In genomic region chr11:76033836-76034235, GRCm38 (mm10) we compare ENCODE assay signal across 30 mouse cellular contexts. TPM values are rescaled to one million over a fixed set of nuclear protein-coding genes. Genes with fewer than 3 reads are reported as not detected.
DNase-seq lines count a peak whose midpoint lies in the region; ATAC-seq and TF ChIP-seq lines count a peak whose summit lies in the region.
"Had no signal": no experiment of that assay in that cellular context is flagged by ENCODE, and none has a peak within 500 bp of the region (broad histone marks: within the 10 kb centered on the region; RNA-seq: fewer than 3 reads in every experiment).

No protein-coding gene starts in this region.

- WGBS in liver, embryonic 16.5 days (ENCODE audit: insufficient replicate concordance): 52% methylated on average over 4 of the region's 4 CpGs
- 28% methylated on average over 4 of the region's 4 CpGs for WGBS in bone marrow, adult 2 months

- no peak for ATAC-seq in liver, embryonic 16.5 days (ENCODE audit: low read depth)
- ATAC-seq in megakaryocyte, adult 5-6 weeks (ENCODE audit: poor library complexity, severe bottlenecking): peak; percentile 89
- ATAC-seq: activated CD4-positive, CD25-positive, alpha-beta regulatory T cell, adult 4 months; forebrain, postnatal 0 days had no signal

- no peak overlapping the region for H3K9ac ChIP-seq in liver, embryonic 16.5 days (ENCODE audit: low read depth, low read length)
- H3K9ac ChIP-seq: embryonic facial prominence, embryonic 12.5 days; forebrain, postnatal 0 days; heart, embryonic 12.5 days; hindbrain, embryonic 12.5 days; kidney, embryonic 15.5 days; limb, embryonic 15.5 days; lung, embryonic 15.5 days had no signal

- TF ChIP-seq POLR2A in bone marrow, adult 2 months (IDR thresholded peaks at IDR 0.05; ENCODE audit: borderline replicate concordance, control insufficient read depth, low read depth, low read length): no peak

- peak overlapping the region; percentile 54; the same call in 1 of the 2 replicates for H3K27ac ChIP-seq in liver, embryonic 16.5 days (ENCODE audit: low read length)
- peak overlapping the region; percentile 99 for H3K27ac ChIP-seq in bone marrow, adult 2 months (ENCODE audit: control insufficient read depth, insufficient read depth, low read depth, low read length, poor library complexity)
- H3K27ac ChIP-seq: embryonic facial prominence, embryonic 12.5 days; hindbrain, embryonic 12.5 days; kidney, embryonic 15.5 days; limb, embryonic 15.5 days; lung, embryonic 15.5 days had no signal

- no peaks in the 10 kb centered on the region for H3K9me3 ChIP-seq in liver, embryonic 16.5 days (replicated peaks; ENCODE audit: control insufficient read depth, low read length)
- H3K9me3 ChIP-seq: embryonic facial prominence, embryonic 12.5 days; heart, embryonic 12.5 days; hindbrain, embryonic 12.5 days; kidney, embryonic 15.5 days; limb, embryonic 15.5 days; lung, embryonic 15.5 days had no signal

- H3K27me3 ChIP-seq in liver, embryonic 16.5 days (ENCODE audit: control insufficient read depth, insufficient read depth, low read depth, low read length): peaks cover 5% of the 10 kb centered on the region
- H3K27me3 ChIP-seq: embryonic facial prominence, embryonic 12.5 days; limb, embryonic 15.5 days; lung, embryonic 15.5 days had no signal

- no peak overlapping the region for H3K4me3 ChIP-seq in liver, embryonic 16.5 days (ENCODE audit: low read depth, low read length)
- no peak overlapping the region for H3K4me3 ChIP-seq in bone marrow, adult 2 months (replicated peaks; ENCODE audit: control insufficient read depth, low read depth, low read length)
- H3K4me3 ChIP-seq: embryonic facial prominence, embryonic 12.5 days; heart, embryonic 12.5 days; hindbrain, embryonic 12.5 days; kidney, embryonic 15.5 days; limb, embryonic 15.5 days; lung, embryonic 15.5 days; myocyte had no signal

- DNase-seq in liver (no peak), 416B (ENCODE audit: low read depth) (peak; percentile 68)
- DNase-seq in thymus, postnatal 4 days: no peak
- no peak for DNase-seq in adrenal gland, postnatal 25 days
- DNase-seq in c-Kit-positive CD71-positive TER-119-positive erythroid progenitor cells, embryonic 14.5 days (ENCODE audit: low spot score): no peak
- DNase-seq: adrenal gland, adult 8-10 months; cerebellum, adult 11 months; cerebellum, postnatal 14 days; forebrain, postnatal 0 days; heart, postnatal 10 days; kidney, adult 11 months; kidney, postnatal 36 days; left cerebral cortex, postnatal 4 days; midbrain, embryonic 14.5 days; right cerebral cortex, postnatal 14 days; thymus, postnatal 14 days had no signal

- no peaks in the 10 kb centered on the region for H3K4me1 ChIP-seq in liver, embryonic 16.5 days (ENCODE audit: control insufficient read depth, low read depth, low read length)
- H3K4me1 ChIP-seq in bone marrow, adult 2 months (ENCODE audit: control insufficient read depth, insufficient read depth, low read length): peaks cover 9% of the 10 kb centered on the region
- H3K4me1 ChIP-seq: lung, embryonic 15.5 days had no signal

- no peaks in the 10 kb centered on the region for H3K36me3 ChIP-seq in liver, embryonic 16.5 days (ENCODE audit: control insufficient read depth, insufficient read depth)
- H3K36me3 ChIP-seq: embryonic facial prominence, embryonic 12.5 days; heart, embryonic 12.5 days; hindbrain, embryonic 12.5 days; kidney, embryonic 15.5 days; limb, embryonic 15.5 days; lung, embryonic 15.5 days had no signal

- no peak overlapping the region for H3K4me2 ChIP-seq in liver, embryonic 16.5 days (ENCODE audit: low read depth, low read length)
- H3K4me2 ChIP-seq: embryonic facial prominence, embryonic 12.5 days; heart, embryonic 12.5 days; hindbrain, embryonic 12.5 days; kidney, embryonic 15.5 days; limb, embryonic 15.5 days; lung, embryonic 15.5 days had no signal

- no peak for TF ChIP-seq CTCF in bone marrow, adult 2 months (IDR thresholded peaks at IDR 0.05; ENCODE audit: control insufficient read depth, insufficient read depth, low read length)

RNA-seq across cellular contexts. Expression of gene Rflnb, which starts 6.3 kb away (rescaled TPM):
- polyA plus RNA-seq in liver, embryonic 16.5 days (2015; fragmentation: Nextera tagmentation; extraction: Ambion mirVana): 5.4 and 5.7 TPM in 2 replicates
- polyA plus RNA-seq in bone marrow, adult 2 months (2011; ENCODE audit: insufficient read depth, insufficient read length, low replicate concordance, missing spikeins): 14.2 and 30.8 TPM in 2 replicates
- total RNA-seq in megakaryocyte, adult 5-6 weeks (2015): 34.6 and 37.5 TPM in 2 replicates
- 45.7 and 54.6 TPM in 2 replicates for total RNA-seq in megakaryocyte, adult 5-6 weeks (2017)
- total RNA-seq in adrenal gland, postnatal 25 days (2021): 19.3 and 20.2 TPM in 2 replicates

RNA-seq across cellular contexts. Expression of gene 1700016K19Rik, which starts 34.1 kb away (rescaled TPM):
- not detected in 2 replicates for polyA plus RNA-seq in liver, embryonic 16.5 days (2015; fragmentation: Nextera tagmentation; extraction: Ambion mirVana)
- not detected in 2 replicates for polyA plus RNA-seq in bone marrow, adult 2 months (2011; ENCODE audit: insufficient read depth, insufficient read length, low replicate concordance, missing spikeins)
- total RNA-seq in megakaryocyte, adult 5-6 weeks (2015): not detected in 2 replicates
- total RNA-seq in megakaryocyte, adult 5-6 weeks (2017): not detected in 2 replicates
- not detected in 2 replicates for total RNA-seq in adrenal gland, postnatal 25 days (2021)
- total RNA-seq: adrenal gland, adult 8-10 months; gastrocnemius, adult 18-20 months; gastrocnemius, postnatal 4 days; heart, postnatal 10 days; megakaryocyte-erythroid progenitor cell, adult 5-6 weeks had no signal
